Mouse (Mus musculus) heart, embryonic 12.5 days (tissue): Measurements from ENCODE around the gene Ahctf1. TPM values are rescaled to one million over a fixed set of nuclear protein-coding genes. Genes with fewer than 3 reads are reported as not detected.

Experiments used
- ATAC-seq: fragments of 200-750 bp; cut with Nextera tagmentation; 2 replicates; pipeline ENCODE4 v1.8.0; 2017; ENCODE audit warnings: moderate TSS enrichment, moderate library complexity; ENCODE audit not compliant: insufficient number of reproducible peaks, low FRiP score
- H3K27ac ChIP-seq: fragments of 300-500 bp; sonication (generic); 2 replicates; pipeline ENCODE4 v1.5.1; 2016; ENCODE audit warnings: mild to moderate bottlenecking, moderate library complexity; ENCODE audit not compliant: poor library complexity, severe bottlenecking
- H3K27me3 ChIP-seq: fragments of 300-500 bp; sonication (generic); replicated peaks from 2 replicates; pipeline ENCODE4 v1.6.1; 2016; ENCODE audit warnings: mild to moderate bottlenecking, moderate library complexity
- H3K36me3 ChIP-seq: fragments of 300-500 bp; sonication (generic); 2 replicates; pipeline ENCODE4 v1.6.1; 2016; ENCODE audit warnings: mild to moderate bottlenecking, moderate library complexity
- H3K4me1 ChIP-seq: fragments of 300-500 bp; sonication (generic); replicated peaks from 2 replicates; pipeline ENCODE4 v1.6.1; 2016; ENCODE audit warnings: mild to moderate bottlenecking
- H3K4me2 ChIP-seq: fragments of 300-500 bp; sonication (generic); 2 replicates; pipeline ENCODE4 v1.6.1; 2016; ENCODE audit warnings: mild to moderate bottlenecking, moderate library complexity
- H3K4me3 ChIP-seq: fragments of 300-500 bp; sonication (generic); 2 replicates; pipeline ENCODE4 v1.5.1; 2016; ENCODE audit warnings: mild to moderate bottlenecking
- H3K9ac ChIP-seq: fragments of 300-500 bp; sonication (generic); 2 replicates; pipeline ENCODE4 v1.6.1; 2016; ENCODE audit warnings: mild to moderate bottlenecking, moderate library complexity
- H3K9me3 ChIP-seq: fragments of 300-500 bp; sonication (generic); replicated peaks from 2 replicates; pipeline ENCODE4 v1.6.1; 2016; ENCODE audit warnings: mild to moderate bottlenecking, moderate library complexity
- WGBS: fragments of 180-500 bp; shearing (Covaris S2); methylation state at CpG from one replicate; pipeline ENCODE4 v1.1.7; 2016; 5-methylcytosine and 5-hydroxymethylcytosine counted together
- polyA plus RNA-seq: library from polyadenylated mRNA; unstranded; fragments of >200 nt; fragmentation: Nextera tagmentation; extraction: Ambion mirVana; gene quantifications from 2 replicates; pipeline ENCODE4 v1.2.1, GENCODE M21; 2016

The Ahctf1 gene
- 22.5 and 23.9 TPM in 2 replicates for polyA plus RNA-seq

DNA sequence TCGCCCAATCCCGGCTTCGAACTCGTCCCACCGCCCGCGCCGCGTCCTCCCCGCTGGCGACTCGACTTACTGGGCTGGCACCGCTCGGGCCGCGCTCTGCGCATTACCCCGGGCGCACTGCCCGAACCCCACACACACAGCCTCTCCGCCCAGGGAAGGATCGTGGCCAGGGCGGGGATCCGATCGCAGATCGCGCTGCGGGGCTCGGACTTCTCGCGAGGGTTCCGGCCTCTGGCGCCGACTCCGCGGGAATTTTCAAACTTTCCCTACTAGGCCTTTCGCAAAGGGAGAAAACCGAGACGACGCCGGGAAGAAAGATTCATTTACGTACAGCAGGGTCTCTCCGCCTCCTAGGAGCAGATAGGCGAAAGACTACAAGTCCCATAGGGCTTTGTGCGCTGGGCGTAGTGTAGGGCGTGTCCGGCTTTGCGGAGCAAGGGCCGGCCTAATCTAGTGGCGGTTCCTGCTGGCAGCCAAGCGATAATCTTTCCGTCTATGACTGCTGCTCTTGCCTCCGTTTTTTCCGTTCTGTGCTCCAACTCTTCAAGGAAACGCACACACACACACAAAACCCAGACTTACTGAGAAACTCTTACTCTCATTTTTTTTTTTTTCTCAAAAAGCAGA lies at the start of gene Ahctf1:
Ahctf1 (minus strand) TSS at position 168 of the 627 bp plus-strand sequence.
- Histone ChIP-seq H3K36me3 (peaks cover 4% of the 10 kb centered on the region), H3K27ac (peak within 1 kb of the TSS; percentile 98), H3K27me3 (no peaks in the 10 kb centered on the region), H3K4me2 (peak within 1 kb of the TSS; percentile 79), H3K4me1 (peaks cover 17% of the 10 kb centered on the region), H3K4me3 (peak within 1 kb of the TSS; percentile 98), H3K9ac (peak within 1 kb of the TSS; percentile 98), H3K9me3 (no peaks in the 10 kb centered on the region)
- WGBS, result under 1% methylated on average over 56 of the region's 56 CpGs
- peak; percentile 97 for ATAC-seq

DNA sequence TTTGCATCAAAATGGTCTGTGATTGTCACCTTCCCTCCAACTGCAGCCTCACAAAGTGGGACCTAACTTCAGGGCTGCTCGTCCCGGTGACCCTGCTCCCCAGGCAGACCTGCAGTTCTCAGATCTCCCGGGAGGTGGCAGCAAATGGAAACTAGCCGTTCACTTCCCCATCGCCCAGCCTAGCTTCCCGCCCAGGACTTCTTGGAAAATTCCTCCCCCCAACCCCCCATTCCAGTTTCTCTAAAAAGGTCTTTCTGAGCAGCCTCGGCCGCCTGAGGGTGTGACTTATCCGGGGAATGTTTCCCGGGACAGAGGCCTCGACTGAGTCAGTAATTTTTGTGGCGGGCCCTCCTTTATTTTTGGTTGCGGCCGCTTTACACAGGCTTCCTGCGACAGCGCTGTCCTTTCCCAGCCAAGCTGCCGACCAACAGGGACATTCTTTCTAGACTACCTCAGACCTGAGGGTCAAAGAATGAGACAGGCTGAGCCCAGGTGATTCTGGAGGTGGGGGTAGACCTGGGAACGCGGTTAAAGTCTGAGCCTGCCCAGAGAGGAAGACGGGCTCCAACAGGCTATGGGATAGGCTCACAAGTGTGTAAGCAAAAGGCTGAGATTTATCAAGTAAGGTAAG lies 44.4 kb upstream of the Ahctf1 start:
- 0 out of 2 replicates have a peak, but pooled peaks cover 3% of the 10 kb centered on the region for H3K27me3 ChIP-seq
- H3K9ac ChIP-seq, result peak overlapping the region; percentile 64
- 0 out of 2 replicates have a peak, but pooled peaks cover 6% of the 10 kb centered on the region for H3K4me1 ChIP-seq
- H3K36me3 ChIP-seq, result no peaks in the 10 kb centered on the region
- H3K4me2 ChIP-seq, result peak overlapping the region; percentile 68
- WGBS, result 3% methylated on average over 20 of the region's 20 CpGs
- peak; percentile 37 for ATAC-seq
- peak overlapping the region; percentile 49 for H3K4me3 ChIP-seq
- peaks cover 6% of the 10 kb centered on the region; the same call in 1 of the 2 replicates for H3K9me3 ChIP-seq
- no peak overlapping the region for H3K27ac ChIP-seq

DNA sequence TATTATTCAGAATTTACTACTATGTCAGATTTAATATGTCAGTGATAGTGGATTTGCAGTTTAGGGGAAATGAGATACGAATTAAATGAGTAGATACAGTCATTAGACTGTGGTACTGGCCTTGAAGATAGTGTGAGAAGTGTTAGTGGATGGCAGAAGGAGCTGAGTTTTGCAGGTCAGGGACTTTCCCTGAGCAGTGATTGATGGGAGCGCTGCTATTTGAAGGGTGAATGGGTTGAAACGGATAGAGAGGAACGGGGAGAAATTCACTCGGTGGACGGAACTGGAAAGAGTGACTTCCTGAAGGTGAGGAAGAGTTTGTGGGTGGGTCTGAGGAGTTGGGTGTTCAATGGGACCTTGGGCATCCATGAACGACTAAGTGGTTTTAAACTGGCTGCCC lies 43.7 kb upstream of the Ahctf1 start:
- 45% methylated on average over 7 of the region's 7 CpGs for WGBS
- Histone ChIP-seq H3K4me1 (0 out of 2 replicates have a peak, but pooled peaks cover 6% of the 10 kb centered on the region), H3K4me3 (no peak overlapping the region), H3K9ac (peak overlapping the region; percentile 64; the same call in 1 of the 2 replicates), H3K36me3 (no peaks in the 10 kb centered on the region), H3K9me3 (peaks cover 6% of the 10 kb centered on the region; the same call in 1 of the 2 replicates), H3K27ac (no peak overlapping the region), H3K27me3 (0 out of 2 replicates have a peak, but pooled peaks cover 3% of the 10 kb centered on the region), H3K4me2 (peak overlapping the region; percentile 68)
- ATAC-seq, result no peak

DNA sequence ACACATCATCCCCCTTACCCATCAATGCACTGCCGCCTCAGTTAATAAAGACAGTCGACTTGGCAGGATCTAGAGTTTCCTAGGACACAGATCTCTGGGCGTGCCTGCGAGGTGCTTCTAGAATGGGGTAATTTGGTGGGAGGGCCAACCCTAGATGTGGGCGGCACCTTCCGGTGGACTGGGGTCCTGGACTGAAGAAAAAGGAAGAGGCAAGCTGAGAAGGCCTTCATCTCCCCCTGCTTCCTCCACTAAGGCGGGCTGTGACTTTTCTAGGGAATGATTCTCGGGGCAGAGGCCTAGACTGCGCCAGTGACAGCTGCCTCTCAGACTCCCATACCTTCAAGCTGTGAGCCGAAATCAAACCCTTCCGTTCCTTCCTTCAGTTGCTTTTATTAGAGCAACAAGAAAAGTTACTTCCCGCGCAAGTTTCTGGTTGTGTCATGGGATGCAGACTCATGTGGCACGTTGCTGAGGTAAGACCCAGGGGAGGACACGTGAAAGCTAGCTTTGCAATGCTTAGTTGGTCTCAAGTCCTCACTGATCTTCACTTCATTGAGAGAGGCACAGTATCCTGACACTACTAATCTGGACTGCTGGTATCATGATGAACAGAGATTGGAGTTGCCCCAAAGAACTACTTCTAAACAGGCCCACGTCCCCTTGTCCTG lies 42.5 kb upstream of the Ahctf1 start:
- Histone ChIP-seq H3K4me2 (no peak overlapping the region), H3K4me3 (no peak overlapping the region), H3K9me3 (peaks cover 6% of the 10 kb centered on the region; the same call in 1 of the 2 replicates), H3K27me3 (0 out of 2 replicates have a peak, but pooled peaks cover 3% of the 10 kb centered on the region), H3K9ac (no peak overlapping the region), H3K4me1 (0 out of 2 replicates have a peak, but pooled peaks cover 6% of the 10 kb centered on the region), H3K27ac (no peak overlapping the region), H3K36me3 (no peaks in the 10 kb centered on the region)
- no peak for ATAC-seq
- WGBS, result 85% methylated on average over 16 of the region's 16 CpGs

DNA sequence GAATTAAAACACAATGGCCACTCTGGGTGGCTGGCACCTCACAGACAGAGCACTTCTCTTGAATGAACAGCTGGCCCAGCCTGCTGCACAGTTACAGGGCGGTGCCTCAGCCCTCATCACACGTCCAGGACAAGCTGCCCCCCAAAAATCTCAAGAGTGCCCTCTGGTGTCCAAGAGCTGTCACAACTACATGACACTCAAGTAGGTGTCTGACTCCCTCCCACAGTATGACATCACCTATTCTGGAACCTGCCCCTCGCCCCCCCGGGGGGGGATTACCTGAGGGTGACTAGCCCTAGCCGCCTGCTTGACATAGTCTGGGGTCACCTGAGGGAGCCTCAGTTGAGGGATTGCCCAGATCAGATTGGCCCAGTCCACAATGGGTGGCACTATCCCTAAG lies 41.4 kb upstream of the Ahctf1 start:
- peak; percentile 72 for ATAC-seq
- 0 out of 2 replicates have a peak, but pooled peaks cover 6% of the 10 kb centered on the region for H3K4me1 ChIP-seq
- H3K27ac ChIP-seq, result no peak overlapping the region
- H3K9ac ChIP-seq, result no peak overlapping the region
- H3K36me3 ChIP-seq, result no peaks in the 10 kb centered on the region
- H3K4me2 ChIP-seq, result no peak overlapping the region
- peaks cover 4% of the 10 kb centered on the region; the same call in 1 of the 2 replicates for H3K9me3 ChIP-seq
- H3K4me3 ChIP-seq, result no peak overlapping the region
- H3K27me3 ChIP-seq, result 0 out of 2 replicates have a peak, but pooled peaks cover 7% of the 10 kb centered on the region
- whole genome bisulfite sequencing, result 15% methylated on average over 5 of the region's 5 CpGs

DNA sequence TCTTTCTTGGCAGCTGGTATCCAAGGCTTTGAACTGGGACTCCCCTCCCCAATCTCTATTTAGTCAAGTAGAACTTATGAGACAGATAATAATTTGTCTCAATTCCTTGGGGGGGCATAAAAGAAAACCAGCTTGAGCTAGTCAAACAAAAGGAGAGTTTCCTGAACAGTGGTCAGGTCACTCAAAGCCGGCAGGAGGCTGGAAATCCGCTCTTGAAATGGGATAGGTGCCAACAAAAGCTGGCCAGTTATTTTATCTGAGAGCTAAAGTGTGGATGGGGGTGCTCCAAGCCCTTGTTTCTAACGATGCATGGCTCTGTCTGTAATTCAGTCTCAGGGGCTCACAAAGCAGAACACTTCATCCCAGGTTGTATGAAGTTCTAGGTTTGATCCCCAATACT lies 40.5 kb upstream of the Ahctf1 start:
- 0 out of 2 replicates have a peak, but pooled peaks have one; percentile 31 for ATAC-seq
- Histone ChIP-seq H3K4me1 (0 out of 2 replicates have a peak, but pooled peaks cover 6% of the 10 kb centered on the region), H3K9me3 (no peaks in the 10 kb centered on the region), H3K9ac (no peak overlapping the region), H3K27ac (no peak overlapping the region), H3K4me3 (no peak overlapping the region), H3K36me3 (no peaks in the 10 kb centered on the region), H3K27me3 (0 out of 2 replicates have a peak, but pooled peaks cover 7% of the 10 kb centered on the region), H3K4me2 (no peak overlapping the region)
- WGBS, result 13% methylated on average over 3 of the region's 3 CpGs

DNA sequence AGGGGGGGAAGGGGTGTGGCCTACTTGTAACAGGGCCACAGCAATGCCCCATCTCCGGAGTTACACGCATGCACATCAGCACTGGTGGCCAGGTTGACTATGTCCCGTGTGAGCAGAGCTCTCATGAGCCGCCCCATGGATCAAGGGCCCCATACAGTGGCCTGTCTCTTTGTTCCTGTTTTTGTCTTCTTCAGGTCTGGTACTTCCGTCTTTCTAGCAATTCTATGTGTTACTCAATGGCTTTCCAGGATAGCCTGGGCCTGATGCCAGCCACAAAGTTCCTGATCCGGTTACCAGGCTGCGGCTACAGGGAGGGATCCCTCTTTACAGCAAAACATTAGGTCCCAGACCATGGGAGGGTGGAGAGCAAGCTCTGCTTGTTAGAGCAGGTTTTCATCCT lies 39.1 kb upstream of the Ahctf1 start:
- 0 out of 2 replicates have a peak, but pooled peaks cover 7% of the 10 kb centered on the region for H3K27me3 ChIP-seq
- ATAC-seq, result no peak

DNA sequence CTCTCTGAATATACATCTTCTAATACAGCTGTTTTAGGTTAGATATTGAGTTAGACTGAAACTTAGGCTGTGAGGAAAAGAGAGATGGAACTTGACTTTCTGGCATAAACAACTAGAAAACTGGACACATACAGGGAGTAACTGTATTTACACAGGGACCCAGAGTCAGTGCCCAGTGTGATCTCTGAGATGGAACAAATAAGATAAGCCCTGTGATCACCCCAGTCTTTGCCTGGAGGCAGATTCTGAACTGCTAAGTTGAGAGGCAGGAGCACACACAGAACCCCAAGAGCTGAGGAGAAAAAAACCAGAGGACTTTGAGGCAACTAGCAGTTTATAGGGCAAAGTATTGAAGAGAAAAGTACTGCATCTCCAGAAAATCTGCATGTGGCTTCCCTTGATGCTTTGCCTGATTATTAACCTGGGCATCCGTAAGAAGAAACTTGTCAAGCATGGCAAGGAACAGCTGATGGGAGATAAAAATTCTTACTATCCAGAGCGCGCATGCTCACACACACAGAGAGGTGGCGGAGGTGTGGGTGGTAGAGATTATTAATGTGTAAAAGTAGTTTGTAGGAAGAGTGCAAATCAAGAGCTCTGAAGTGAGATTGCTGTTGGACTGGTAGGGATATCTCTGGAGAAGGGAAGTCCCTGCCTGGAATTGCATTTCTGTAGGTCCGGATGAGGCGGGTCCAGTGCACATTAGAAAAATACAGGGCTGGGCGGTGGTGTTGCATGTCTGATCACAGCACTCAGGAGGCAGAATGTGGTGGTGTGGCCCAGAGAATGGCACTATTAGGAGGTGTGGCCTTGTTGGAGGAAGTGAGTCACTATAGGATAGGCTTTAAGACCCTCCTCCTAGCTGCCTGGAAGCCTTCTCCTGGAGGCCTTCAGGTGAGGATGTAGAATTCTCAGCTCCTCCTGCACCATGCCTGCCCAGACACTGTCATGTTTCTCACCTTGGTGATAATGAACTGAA lies 33.2 kb upstream of the Ahctf1 start:
- no peaks in the 10 kb centered on the region for H3K4me1 ChIP-seq
- 87% methylated on average over 7 of the region's 7 CpGs for WGBS
- H3K36me3 ChIP-seq, result no peaks in the 10 kb centered on the region
- no peak overlapping the region for H3K27ac ChIP-seq
- no peak overlapping the region for H3K4me3 ChIP-seq
- H3K4me2 ChIP-seq, result no peak overlapping the region
- peaks cover 7% of the 10 kb centered on the region; the same call in 1 of the 2 replicates for H3K9me3 ChIP-seq
- no peak for ATAC-seq
- H3K9ac ChIP-seq, result no peak overlapping the region
- 0 out of 2 replicates have a peak, but pooled peaks cover 4% of the 10 kb centered on the region for H3K27me3 ChIP-seq

More for the DNA sequence above, 39.1 kb upstream of the Ahctf1 start:
- H3K36me3 ChIP-seq, result no peaks in the 10 kb centered on the region
- H3K4me3 ChIP-seq, result no peak overlapping the region
- no peak overlapping the region for H3K27ac ChIP-seq
- 87% methylated on average over 7 of the region's 7 CpGs for WGBS
- 0 out of 2 replicates have a peak, but pooled peaks cover 6% of the 10 kb centered on the region for H3K4me1 ChIP-seq
- H3K9ac ChIP-seq, result no peak overlapping the region
- H3K9me3 ChIP-seq, result no peaks in the 10 kb centered on the region
- no peak overlapping the region for H3K4me2 ChIP-seq

DNA sequence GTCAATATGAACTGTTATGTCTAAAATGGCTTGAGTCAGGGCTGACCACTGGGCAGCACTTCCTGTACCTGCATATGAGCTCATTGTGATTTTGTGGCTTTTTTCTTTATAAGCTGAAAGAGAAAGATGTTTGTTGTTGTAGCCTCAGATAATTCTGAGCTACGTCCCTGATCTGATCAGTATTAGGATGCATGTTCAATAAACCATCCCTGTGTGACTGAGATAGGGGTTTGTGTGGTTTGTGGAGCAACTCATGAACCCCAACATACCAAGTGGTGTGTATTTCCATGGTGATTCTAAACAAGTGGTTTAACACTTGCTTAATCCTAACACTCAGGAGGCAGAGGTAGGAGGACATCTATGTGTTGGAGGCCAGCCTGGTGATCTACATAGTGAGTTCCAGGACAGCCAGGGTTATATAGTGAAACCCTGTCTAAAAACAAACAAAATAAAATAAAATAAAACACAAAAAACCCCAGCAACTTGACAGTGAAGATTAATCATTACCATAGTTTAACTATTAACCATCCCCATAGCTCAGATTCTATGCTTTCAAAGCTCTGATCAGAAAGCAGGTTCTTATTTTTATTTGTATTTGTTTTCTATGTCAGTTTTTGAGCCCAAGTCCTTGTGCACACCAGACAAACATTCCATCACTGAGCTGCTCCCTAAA lies 32.4 kb upstream of the Ahctf1 start:
- H3K4me2 ChIP-seq, result no peak overlapping the region

More for the DNA sequence above, 32.4 kb upstream of the Ahctf1 start:
- no peak for ATAC-seq
- no peak overlapping the region for H3K4me3 ChIP-seq
- H3K4me1 ChIP-seq, result no peaks in the 10 kb centered on the region
- H3K9me3 ChIP-seq, result peaks cover 7% of the 10 kb centered on the region; the same call in 1 of the 2 replicates
- 0 out of 2 replicates have a peak, but pooled peaks cover 4% of the 10 kb centered on the region for H3K27me3 ChIP-seq
- WGBS, result 86% methylated on average over 1 of the region's 1 CpGs
- no peak overlapping the region for H3K9ac ChIP-seq
- H3K27ac ChIP-seq, result no peak overlapping the region
- H3K36me3 ChIP-seq, result no peaks in the 10 kb centered on the region
